Mouse (Mus musculus) limb, embryonic 10.5 days (tissue): ENCODE results near the gene Pafah1b2. TPM values are rescaled to one million over a fixed set of nuclear protein-coding genes. Genes with fewer than 3 reads are reported as not detected.

Experiments used
- DNase-seq: peaks from one replicate; pipeline ENCODE4 v3.0.0-alpha.2; 2017; ENCODE audit warnings: low spot score
- H3K27ac ChIP-seq: fragments of 300-500 bp; sonication (generic); 2 replicates; pipeline ENCODE4 v1.5.1; 2016; ENCODE audit warnings: mild to moderate bottlenecking
- H3K27me3 ChIP-seq: fragments of 300-500 bp; sonication (generic); 2 replicates; pipeline ENCODE4 v1.6.1; 2016; ENCODE audit warnings: low read depth, mild to moderate bottlenecking; ENCODE audit not compliant: poor library complexity, severe bottlenecking
- H3K36me3 ChIP-seq: fragments of 300-500 bp; sonication (generic); 2 replicates; pipeline ENCODE4 v1.6.1; 2016; ENCODE audit warnings: mild to moderate bottlenecking, moderate library complexity
- H3K4me1 ChIP-seq: fragments of 300-500 bp; sonication (generic); 2 replicates; pipeline ENCODE4 v1.6.1; 2016
- H3K4me3 ChIP-seq: fragments of 300-500 bp; sonication (generic); 2 replicates; pipeline ENCODE4 v1.5.1; 2016; ENCODE audit warnings: mild to moderate bottlenecking, moderate library complexity
- H3K9me3 ChIP-seq: fragments of 300-500 bp; sonication (generic); replicated peaks from 2 replicates; pipeline ENCODE4 v1.6.1; 2016; ENCODE audit warnings: mild to moderate bottlenecking
- WGBS: fragments of 180-500 bp; shearing (Covaris S2); methylation state at CpG from one replicate; pipeline ENCODE4 v1.1.7; 2016; 5-methylcytosine and 5-hydroxymethylcytosine counted together
- polyA plus RNA-seq: library from polyadenylated mRNA; unstranded; fragments of >200 nt; fragmentation: Nextera tagmentation; extraction: Ambion mirVana; gene quantifications from 2 replicates; pipeline ENCODE4 v1.2.1, GENCODE M21; 2016

Gene Pafah1b2
- polyA plus RNA-seq, 1 experiment from 2014 or later = 265 TPM

DNA sequence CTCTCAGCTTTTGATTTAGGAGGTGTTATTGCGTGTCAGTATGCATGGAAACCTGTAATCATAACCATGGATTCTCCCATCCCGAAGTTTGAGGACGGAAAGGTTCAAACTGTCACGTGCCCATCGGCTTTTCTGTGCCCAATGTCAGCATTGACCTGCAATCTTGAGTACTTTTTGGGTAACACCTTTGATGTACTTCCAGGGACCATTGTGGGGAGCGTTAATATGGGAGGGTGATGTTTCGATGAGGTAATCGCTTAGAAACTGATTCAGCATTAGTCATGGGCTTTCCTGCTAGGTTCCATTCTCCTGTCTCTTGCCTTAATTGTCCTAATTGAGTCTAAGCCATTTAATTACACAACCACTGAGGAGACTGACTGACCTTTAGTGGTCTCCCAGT lies 24.4 kb upstream of the Pafah1b2 start:
- peaks cover 29% of the 10 kb centered on the region for H3K4me1 ChIP-seq
- peaks cover 13% of the 10 kb centered on the region for H3K36me3 ChIP-seq
- H3K4me3 ChIP-seq = no peak overlapping the region
- H3K27me3 ChIP-seq = no peaks in the 10 kb centered on the region
- H3K9me3 ChIP-seq = no peaks in the 10 kb centered on the region
- no peak for DNase-seq
- no peak overlapping the region for H3K27ac ChIP-seq
- WGBS = 94% methylated on average over 8 of the region's 8 CpGs

- Histone ChIP-seq H3K4me3 (no peak overlapping the region), H3K9me3 (no peaks in the 10 kb centered on the region), H3K27me3 (no peaks in the 10 kb centered on the region), H3K36me3 (peaks cover 9% of the 10 kb centered on the region), H3K4me1 (peaks cover 44% of the 10 kb centered on the region), H3K27ac (no peak overlapping the region)
- WGBS = 68% methylated on average over 9 of the region's 9 CpGs
- no peak for DNase-seq
Observed at GRCm38 (mm10) chr9:46035290-46035871, 22.9 kb upstream of the Pafah1b2 start.

- Histone ChIP-seq H3K27me3 (no peaks in the 10 kb centered on the region), H3K36me3 (no peaks in the 10 kb centered on the region), H3K4me1 (peaks cover 59% of the 10 kb centered on the region), H3K9me3 (no peaks in the 10 kb centered on the region), H3K27ac (no peak overlapping the region), H3K4me3 (no peak overlapping the region)
- DNase-seq = no peak
- WGBS = 75% methylated on average over 3 of the region's 3 CpGs
Observed at GRCm38 (mm10) chr9:46033862-46034261, 21.4 kb upstream of the Pafah1b2 start.

DNA sequence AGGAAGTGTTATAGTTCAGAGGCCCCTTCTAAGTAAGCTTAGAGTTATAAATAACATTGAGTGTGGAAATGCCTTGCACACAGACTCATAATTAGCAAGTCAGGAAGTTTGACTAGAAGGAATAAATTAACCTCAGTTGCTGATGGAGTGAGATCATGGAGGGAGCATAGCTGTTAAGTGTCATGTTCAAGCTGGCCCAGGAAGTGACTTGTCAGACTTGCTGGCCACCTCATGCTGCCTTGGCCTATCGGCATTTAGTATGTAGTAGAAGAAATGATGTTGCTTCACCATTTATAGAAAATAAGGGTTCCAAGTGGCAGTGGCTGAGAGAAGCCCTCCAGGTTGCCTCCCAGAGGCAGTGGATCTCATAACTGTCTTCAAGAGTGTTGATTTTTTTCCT lies 20.6 kb upstream of the Pafah1b2 start:
- H3K36me3 ChIP-seq = no peaks in the 10 kb centered on the region
- H3K4me3 ChIP-seq = no peak overlapping the region
- no peak overlapping the region for H3K27ac ChIP-seq
- H3K4me1 ChIP-seq = peaks cover 61% of the 10 kb centered on the region
- no peaks in the 10 kb centered on the region for H3K27me3 ChIP-seq
- H3K9me3 ChIP-seq = no peaks in the 10 kb centered on the region
- no peak for DNase-seq
- WGBS = 22% methylated on average over 1 of the region's 1 CpGs

DNA sequence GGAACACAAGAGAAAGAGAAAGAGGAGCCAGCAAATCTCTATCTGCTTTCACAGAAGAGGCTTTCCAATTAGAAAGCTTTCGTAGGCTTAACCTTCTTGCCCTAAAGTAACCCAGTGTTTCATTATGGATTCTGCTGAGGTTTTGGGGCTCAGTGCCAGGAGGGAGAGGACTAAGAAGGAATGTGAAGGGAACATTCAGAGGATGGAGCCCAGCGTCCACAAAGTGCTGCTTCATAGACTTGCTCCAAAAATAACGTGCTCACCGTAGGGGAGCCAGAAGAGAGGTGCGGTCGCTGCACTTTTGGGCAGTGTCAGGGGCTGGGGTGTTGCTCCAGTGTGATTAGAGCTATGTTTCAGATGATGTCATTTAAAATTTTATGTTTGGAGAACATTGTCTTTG lies 19.7 kb upstream of the Pafah1b2 start:
- 79% methylated on average over 6 of the region's 6 CpGs for WGBS
- Histone ChIP-seq H3K27me3 (no peaks in the 10 kb centered on the region), H3K9me3 (no peaks in the 10 kb centered on the region), H3K4me3 (no peak overlapping the region), H3K36me3 (no peaks in the 10 kb centered on the region), H3K27ac (no peak overlapping the region), H3K4me1 (peaks cover 64% of the 10 kb centered on the region)
- DNase-seq = no peak

GRCm38 (mm10) chr9:46030968-46031367 lies 18.5 kb upstream of the Pafah1b2 start:
- Histone ChIP-seq H3K27ac (no peak overlapping the region), H3K9me3 (no peaks in the 10 kb centered on the region), H3K27me3 (no peaks in the 10 kb centered on the region), H3K36me3 (peaks cover 6% of the 10 kb centered on the region; the same call in 1 of the 2 replicates), H3K4me3 (no peak overlapping the region), H3K4me1 (peaks cover 64% of the 10 kb centered on the region)
- 56% methylated on average over 6 of the region's 6 CpGs for WGBS
- DNase-seq = no peak

DNA sequence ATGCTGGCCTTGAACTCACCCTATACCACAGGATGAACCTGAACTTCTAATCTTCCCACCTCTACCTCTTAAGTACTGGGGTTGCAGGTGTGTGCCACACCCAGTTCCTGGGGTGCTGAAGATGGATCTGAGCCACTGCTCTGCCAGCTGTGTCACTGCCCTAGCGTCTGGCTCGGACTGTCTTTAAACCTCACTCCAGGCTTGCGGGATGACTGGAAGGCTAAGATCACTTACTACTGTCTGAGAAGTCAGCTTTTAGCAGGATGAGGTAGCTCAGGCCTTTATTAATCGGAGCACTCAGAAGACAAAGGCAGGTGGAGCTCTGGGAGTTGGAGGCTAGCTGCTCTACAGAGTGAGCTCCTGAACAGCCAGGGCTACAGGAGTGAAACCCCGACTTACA lies 17.7 kb upstream of the Pafah1b2 start:
- Histone ChIP-seq H3K27ac (no peak overlapping the region), H3K4me3 (no peak overlapping the region), H3K36me3 (peaks cover 6% of the 10 kb centered on the region; the same call in 1 of the 2 replicates), H3K27me3 (no peaks in the 10 kb centered on the region), H3K4me1 (peaks cover 59% of the 10 kb centered on the region), H3K9me3 (no peaks in the 10 kb centered on the region)
- WGBS = 82% methylated on average over 5 of the region's 5 CpGs
- DNase-seq = no peak

DNA sequence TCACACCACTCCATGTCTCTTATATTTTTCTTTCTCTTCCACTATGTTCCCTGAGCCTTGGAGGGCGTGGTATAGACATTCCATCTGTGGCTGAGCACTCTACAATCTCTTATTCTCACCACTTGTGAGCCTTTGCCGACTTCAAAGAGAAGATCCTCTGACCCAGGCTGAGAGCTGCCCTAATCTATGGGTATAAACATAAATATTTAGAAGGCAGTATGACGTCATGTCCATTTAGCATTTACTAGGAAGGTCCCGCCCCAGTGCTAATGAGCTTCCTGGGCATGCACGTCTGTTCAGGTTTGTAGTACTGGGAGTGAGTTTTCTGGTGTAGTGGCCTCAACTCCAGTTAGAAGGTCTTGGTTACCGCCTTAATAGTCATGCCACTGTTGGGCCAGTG lies 17.0 kb upstream of the Pafah1b2 start:
- peaks cover 54% of the 10 kb centered on the region for H3K4me1 ChIP-seq
- WGBS = 66% methylated on average over 6 of the region's 6 CpGs

DNA sequence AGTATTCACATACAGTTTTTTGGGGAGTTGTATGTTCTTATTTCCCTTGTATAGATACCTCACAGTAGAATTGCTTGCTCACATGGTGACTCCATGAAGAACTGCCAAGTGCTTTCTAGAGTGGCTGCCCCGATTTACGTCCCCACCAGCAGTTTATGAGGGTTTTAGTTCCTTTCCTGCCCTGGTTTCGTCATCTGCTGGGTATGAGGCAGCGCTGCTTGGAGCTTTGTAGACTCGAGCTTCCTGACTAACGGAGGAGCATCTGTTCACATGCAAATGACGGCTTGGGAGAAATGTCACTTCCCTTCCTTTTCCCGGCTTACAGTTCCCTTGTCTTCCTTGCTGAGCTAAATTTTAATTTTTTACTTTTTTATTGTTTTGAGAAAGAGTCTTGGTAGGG lies 15.5 kb upstream of the Pafah1b2 start:
- Histone ChIP-seq H3K27ac (no peak overlapping the region), H3K27me3 (no peaks in the 10 kb centered on the region), H3K4me1 (peaks cover 45% of the 10 kb centered on the region), H3K36me3 (peaks cover 13% of the 10 kb centered on the region; the same call in 1 of the 2 replicates), H3K4me3 (no peak overlapping the region), H3K9me3 (no peaks in the 10 kb centered on the region)
- no peak for DNase-seq
- 36% methylated on average over 8 of the region's 8 CpGs for WGBS

More for the DNA sequence above, 17.0 kb upstream of the Pafah1b2 start:
- peaks cover 6% of the 10 kb centered on the region; the same call in 1 of the 2 replicates for H3K36me3 ChIP-seq
- no peak for DNase-seq
- H3K27ac ChIP-seq = no peak overlapping the region
- H3K4me3 ChIP-seq = no peak overlapping the region
- H3K9me3 ChIP-seq = no peaks in the 10 kb centered on the region
- H3K27me3 ChIP-seq = no peaks in the 10 kb centered on the region

- H3K9me3 ChIP-seq = no peaks in the 10 kb centered on the region
- H3K36me3 ChIP-seq = peaks cover 16% of the 10 kb centered on the region
- no peak overlapping the region for H3K27ac ChIP-seq
- H3K4me1 ChIP-seq = peaks cover 28% of the 10 kb centered on the region
- no peak overlapping the region for H3K4me3 ChIP-seq
- DNase-seq = no peak
- 90% methylated on average over 9 of the region's 9 CpGs for WGBS
- H3K27me3 ChIP-seq = no peaks in the 10 kb centered on the region
Observed at GRCm38 (mm10) chr9:46026058-46026849, 13.8 kb upstream of the Pafah1b2 start.

DNA sequence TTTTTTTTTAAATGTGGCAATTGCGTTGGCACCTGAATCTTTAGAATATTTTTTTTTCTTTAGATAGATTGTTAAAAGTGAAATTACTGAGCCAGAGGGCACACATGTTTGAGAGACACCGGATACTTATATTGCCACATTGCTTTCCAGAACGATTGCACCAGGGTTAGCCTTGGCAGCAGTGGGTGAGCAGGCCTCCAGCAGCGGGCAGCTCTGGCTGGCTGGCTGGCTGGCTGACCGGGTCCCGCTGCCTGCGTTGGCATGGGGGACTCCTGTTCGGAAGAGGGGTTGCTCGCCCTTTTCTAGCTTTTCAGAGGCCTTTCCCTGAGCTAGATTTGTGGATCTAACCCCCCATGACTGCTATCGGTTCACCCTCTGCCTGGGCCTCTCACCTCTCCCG lies 11.1 kb upstream of the Pafah1b2 start:
- peaks cover 36% of the 10 kb centered on the region for H3K36me3 ChIP-seq
- H3K4me3 ChIP-seq = no peak overlapping the region
- no peak for DNase-seq
- no peaks in the 10 kb centered on the region for H3K9me3 ChIP-seq
- no peaks in the 10 kb centered on the region for H3K27me3 ChIP-seq
- H3K4me1 ChIP-seq = peaks cover 5% of the 10 kb centered on the region; the same call in 1 of the 2 replicates
- no peak overlapping the region for H3K27ac ChIP-seq
- 95% methylated on average over 11 of the region's 11 CpGs for WGBS

DNA sequence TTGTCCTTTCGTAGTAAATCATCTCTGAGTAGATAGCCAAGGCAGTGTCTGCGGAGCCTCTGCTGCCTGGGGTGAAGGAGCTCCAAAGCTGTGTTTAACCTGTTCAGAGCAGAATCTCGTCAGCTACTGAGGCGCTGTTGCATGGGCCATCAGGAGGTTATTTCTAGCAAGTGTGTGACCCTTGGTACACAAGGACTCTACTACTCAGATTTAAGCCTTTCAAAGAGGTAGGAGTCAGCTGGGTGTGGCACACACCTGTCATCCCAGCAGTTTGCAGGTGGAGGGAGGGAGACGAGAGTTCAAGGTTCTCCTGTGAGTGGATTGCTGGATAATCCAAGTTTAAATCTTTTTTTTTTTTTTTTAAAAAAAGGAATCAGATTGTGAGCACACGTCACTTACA lies 7.5 kb upstream of the Pafah1b2 start:
- Histone ChIP-seq H3K9me3 (no peaks in the 10 kb centered on the region), H3K4me1 (peaks cover 18% of the 10 kb centered on the region), H3K27ac (no peak overlapping the region), H3K36me3 (peaks cover 37% of the 10 kb centered on the region), H3K27me3 (no peaks in the 10 kb centered on the region), H3K4me3 (no peak overlapping the region)
- no peak for DNase-seq
- WGBS = 87% methylated on average over 6 of the region's 6 CpGs

GRCm38 (mm10) chr9:46018316-46018715 lies 5.8 kb upstream of the Pafah1b2 start:
- H3K27ac ChIP-seq = no peak overlapping the region
- H3K27me3 ChIP-seq = no peaks in the 10 kb centered on the region
- DNase-seq = no peak
- H3K4me3 ChIP-seq = no peak overlapping the region
- no peaks in the 10 kb centered on the region for H3K9me3 ChIP-seq
- peaks cover 35% of the 10 kb centered on the region for H3K4me1 ChIP-seq
- 95% methylated on average over 6 of the region's 6 CpGs for WGBS
- H3K36me3 ChIP-seq = peaks cover 30% of the 10 kb centered on the region
